Mouse (Mus musculus) erythroblast, adult 5-6 weeks (primary cell): Measurements from ENCODE around the gene Auts2. TPM values are rescaled to one million over a fixed set of nuclear protein-coding genes. Genes with fewer than 3 reads are reported as not detected.

Source experiments
- ATAC-seq: replicated peaks from 2 replicates; pipeline ENCODE4 v1.8.0; 2016; ENCODE audit warnings: moderate number of reproducible peaks, mild to moderate bottlenecking, moderate TSS enrichment, inconsistent platforms; ENCODE audit not compliant: poor library complexity, low FRiP score, severe bottlenecking
- total RNA-seq, 2 experiments: library from RNA; stranded (forward) in 1 of 2; stranded (reverse) in 1 of 2; fragments of 150-400 nt in 1 of 2; fragments of 200-764, 138-1000 nt in 1 of 2; gene quantifications; 2 replicates each; pipeline versions ENCODE4 v1.2.3 to v1.2.4; 2015 to 2017; ENCODE audit warnings: low replicate concordance in 2 of 2

Gene Auts2
- total RNA-seq, 2 experiments from 2014 or later = 0.34 to 1.2 TPM

GRCm38 (mm10) chr5:131801924-131802323 is 741.2 kb downstream of the Auts2 start:
- ATAC-seq = no peak

- ATAC-seq = no peak
Measured at GRCm38 (mm10) chr5:131798373-131798772, 744.8 kb downstream of the Auts2 start.

- ATAC-seq = no peak
Measured at GRCm38 (mm10) chr5:131797044-131797443, 746.1 kb downstream of the Auts2 start.

- ATAC-seq = no peak
Measured at GRCm38 (mm10) chr5:131794411-131795133, 748.6 kb downstream of the Auts2 start.

DNA sequence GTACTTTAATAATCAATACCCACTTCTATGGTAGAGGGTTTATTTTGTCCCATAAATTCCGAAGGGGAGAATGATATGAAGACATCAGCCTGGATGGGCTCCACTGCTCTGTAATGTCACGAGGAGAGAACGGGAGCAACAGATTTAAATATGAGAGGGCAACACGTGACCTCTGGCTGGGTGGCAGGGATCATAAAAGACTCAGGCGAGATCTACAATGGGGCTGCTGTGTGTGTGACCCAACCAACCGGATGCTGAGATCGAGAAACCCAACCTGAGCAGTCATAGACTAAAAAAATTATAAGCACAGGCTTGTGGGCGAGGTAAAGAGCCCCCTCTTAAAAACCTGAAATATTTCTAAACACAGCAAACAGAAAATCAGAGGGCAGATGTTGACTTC is 753.5 kb downstream of the Auts2 start:
- no peak for ATAC-seq

DNA sequence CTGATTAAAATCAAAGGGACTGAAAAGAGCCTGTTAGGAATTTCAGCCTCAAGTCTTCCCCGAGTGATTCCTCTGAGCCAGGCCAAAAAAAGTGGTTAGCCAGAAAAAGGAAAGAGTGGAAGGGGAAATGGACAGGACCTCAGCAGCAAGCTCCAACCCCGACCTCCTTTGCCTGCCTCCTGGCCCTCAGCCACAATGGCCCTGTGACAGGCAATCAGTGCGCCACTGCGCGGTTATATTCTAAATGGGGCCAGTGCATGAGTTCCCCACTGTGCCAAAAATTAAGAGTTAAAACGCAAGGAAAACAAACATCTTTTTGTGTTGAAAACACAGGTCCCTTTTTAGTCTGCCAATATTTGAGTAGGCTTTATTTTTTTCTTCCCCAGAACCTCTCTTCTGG is 755.1 kb downstream of the Auts2 start:
- no peak for ATAC-seq

- no peak for ATAC-seq
Measured at GRCm38 (mm10) chr5:131783241-131783640, 759.9 kb downstream of the Auts2 start.

- ATAC-seq = no peak
Measured at GRCm38 (mm10) chr5:131781063-131781462, 762.1 kb downstream of the Auts2 start.

- no peak for ATAC-seq
Measured at GRCm38 (mm10) chr5:131779171-131779570, 764.0 kb downstream of the Auts2 start.

GRCm38 (mm10) chr5:131775672-131776071 is 767.5 kb downstream of the Auts2 start:
- no peak for ATAC-seq

DNA sequence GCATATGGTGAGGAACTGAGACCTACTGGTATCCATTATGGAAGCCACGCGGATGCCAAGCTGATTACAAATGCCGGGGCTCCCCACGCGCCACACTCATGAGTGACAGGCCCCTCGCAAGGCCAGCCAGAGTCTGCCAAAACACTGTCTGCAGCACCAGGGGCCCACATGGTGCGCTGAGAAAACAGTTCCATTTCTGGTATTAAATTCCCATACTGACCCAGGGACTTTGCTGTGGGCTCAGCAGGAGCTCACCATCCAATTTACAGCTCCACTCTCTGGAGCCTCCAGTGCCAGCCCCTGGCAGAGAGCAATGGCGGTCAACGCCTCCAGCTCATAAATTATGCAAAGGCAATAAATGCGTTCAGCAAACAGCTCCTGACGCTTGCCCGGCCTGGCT is 767.9 kb downstream of the Auts2 start:
- ATAC-seq = no peak

DNA sequence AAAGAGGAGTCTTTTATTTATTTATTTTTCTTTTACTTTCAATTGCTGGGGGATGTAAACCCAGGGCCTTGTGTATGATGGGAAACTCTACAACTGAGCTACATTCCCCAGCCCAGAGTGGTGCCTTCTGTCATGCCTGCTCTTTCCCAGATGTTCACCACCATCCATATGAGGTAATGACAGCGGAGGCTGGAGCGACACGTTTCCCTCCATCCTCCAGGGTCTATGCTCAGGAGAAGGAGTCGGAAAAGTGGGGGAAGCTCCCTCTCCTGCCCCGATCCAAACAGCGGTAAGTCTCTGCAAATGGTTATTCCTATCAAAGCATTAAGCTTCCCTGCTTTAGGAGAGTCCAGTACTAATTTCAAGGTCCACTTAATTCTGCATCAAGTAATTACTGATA is 768.4 kb downstream of the Auts2 start:
- no peak for ATAC-seq

- no peak for ATAC-seq
Measured at GRCm38 (mm10) chr5:131772616-131773015, 770.5 kb downstream of the Auts2 start.

GRCm38 (mm10) chr5:131769273-131769672 is 773.9 kb downstream of the Auts2 start:
- ATAC-seq = no peak

- no peak for ATAC-seq
Measured at GRCm38 (mm10) chr5:131767699-131768264, 775.4 kb downstream of the Auts2 start.

GRCm38 (mm10) chr5:131767176-131767575 is 776.0 kb downstream of the Auts2 start:
- ATAC-seq = no peak

GRCm38 (mm10) chr5:131759432-131759831 is 783.7 kb downstream of the Auts2 start:
- no peak for ATAC-seq

DNA sequence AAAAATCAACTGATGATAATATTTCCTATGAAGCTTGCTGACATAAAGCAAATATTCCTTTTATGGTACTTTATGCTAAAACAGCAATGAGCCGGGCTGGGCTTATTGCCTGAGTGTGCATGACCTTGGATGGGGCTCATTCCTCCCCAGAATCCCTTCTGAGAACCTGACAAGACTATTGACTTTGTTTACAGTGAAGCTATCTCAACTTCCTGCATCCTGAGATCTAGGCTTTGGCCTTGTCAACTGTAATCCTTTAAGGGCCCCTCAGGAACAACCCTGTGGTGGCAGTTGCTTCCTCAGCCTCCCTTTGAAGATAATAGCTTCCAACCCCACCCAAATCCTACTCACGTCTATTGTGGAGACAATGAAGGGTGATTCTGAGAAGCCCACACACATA is 792.8 kb downstream of the Auts2 start:
- no peak for ATAC-seq

- ATAC-seq = no peak
Measured at GRCm38 (mm10) chr5:131749211-131749610, 793.9 kb downstream of the Auts2 start.

DNA sequence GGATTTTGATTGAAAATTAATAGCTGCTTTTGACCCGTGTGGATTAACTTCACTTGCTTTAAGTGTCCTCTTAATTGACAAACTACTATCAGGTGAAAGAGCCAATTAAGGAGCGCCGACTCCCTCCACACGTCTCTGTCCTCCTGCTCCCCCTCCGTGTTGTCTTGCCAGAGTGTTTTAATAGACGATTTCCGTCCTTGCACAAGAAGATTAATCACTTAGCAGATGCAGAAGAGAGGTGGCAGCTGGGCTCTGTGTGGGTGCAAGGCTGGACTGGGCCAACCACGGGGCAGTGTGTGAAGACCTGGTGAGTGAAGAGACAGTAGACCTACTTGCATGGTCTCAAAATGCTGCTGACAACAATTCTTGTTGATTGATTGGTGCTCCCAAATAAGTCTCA is 800.1 kb downstream of the Auts2 start:
- ATAC-seq = no peak

DNA sequence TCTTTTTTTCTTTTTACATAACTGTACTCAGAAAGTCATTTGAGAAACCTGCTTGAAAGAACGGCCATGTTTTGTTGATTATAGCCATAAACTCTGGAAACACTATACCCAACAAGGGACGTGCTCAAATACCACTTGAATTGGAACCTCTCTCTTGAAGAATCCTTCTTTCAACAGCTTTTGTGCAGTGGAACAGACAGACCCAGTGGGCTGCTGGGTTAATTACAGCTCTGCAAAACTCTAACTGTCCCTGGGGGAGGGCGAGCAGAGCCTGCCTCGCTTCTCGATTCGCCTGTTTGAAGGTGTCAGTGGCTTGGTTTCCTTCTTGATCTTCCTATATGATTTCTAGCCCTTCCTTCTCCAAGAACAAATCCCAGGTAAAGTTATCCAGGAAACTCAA is 805.7 kb downstream of the Auts2 start:
- no peak for ATAC-seq

GRCm38 (mm10) chr5:131733324-131733660 is 809.9 kb downstream of the Auts2 start:
- ATAC-seq = no peak
